Mouse (Mus musculus): ENCODE data around the gene Fggy.

- TF ChIP-seq CTCF (IDR thresholded peaks at IDR 0.05; ENCODE audit: control insufficient read depth, insufficient read depth, insufficient replicate concordance, low read depth, low read length) (no peak), POLR2A (IDR thresholded peaks at IDR 0.05; ENCODE audit: control insufficient read depth, low read depth, low read length) (no peak)
These were observed 264.7 kb downstream of the Fggy start for GRCm38 (mm10) chr4:95821906-95822579.
